Mouse (Mus musculus): Measurements from ENCODE around the gene Bend6.

DNA sequence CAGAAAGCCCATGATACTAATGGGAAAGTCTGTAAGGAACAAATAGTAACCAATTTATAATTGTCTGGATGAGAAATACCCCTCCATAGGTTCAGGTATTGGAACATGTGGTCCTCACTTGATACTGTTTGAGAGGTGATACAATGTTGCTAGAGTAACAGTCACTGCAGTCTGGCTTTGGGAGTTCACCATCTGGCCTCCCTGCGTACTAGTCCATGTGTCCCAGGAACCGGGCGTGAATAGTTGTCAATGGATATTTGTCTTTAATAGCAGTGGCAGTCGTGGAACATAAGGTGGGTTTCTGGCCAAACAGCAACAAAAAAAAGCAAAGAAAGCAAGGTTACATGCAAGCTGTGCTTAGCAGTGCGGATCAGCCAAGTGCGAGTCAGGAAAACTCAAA lies 63.8 kb downstream of the Bend6 start:
- TF ChIP-seq POLR2A (IDR thresholded peaks at IDR 0.05; ENCODE audit: borderline replicate concordance, low read depth, low read length): no peak
- TF ChIP-seq CTCF (IDR thresholded peaks at IDR 0.05; ENCODE audit: low read depth, low read length): no peak
